Mouse (Mus musculus) left cerebral cortex, postnatal 10 days (tissue): ENCODE measurements around the gene Cabp1. TPM values are rescaled to one million over a fixed set of nuclear protein-coding genes. Genes with fewer than 3 reads are reported as not detected.
A peak's percentile ranks its signal among the peaks of the same experiment; 100 is the strongest.

Source experiments
- DNase-seq, 2 experiments: peaks; one replicate each; pipeline ENCODE4 v3.0.0; 2021 to 2022; ENCODE audit warnings: low spot score in 2 of 2, mixed read lengths in 1 of 2; ENCODE audit errors: extremely low spot score in 1 of 2
- intact Hi-C: fragments of 180-260 bp; cut with DNase I; formaldehyde crosslinking; loops from one replicate; pipeline ENCODE4 v1.15.1; 2025
- total RNA-seq, 2 experiments: library from RNA; stranded (reverse); gene quantifications; 2 replicates each; pipeline ENCODE4 v1.2.3; 2021

The Cabp1 gene
- total RNA-seq, 2 experiments from 2014 or later = 109 to 111 TPM

- intact Hi-C loops = no loop called here
- DNase-seq = no peak
Measured at GRCm38 (mm10) chr5:115143552-115143951, 50.6 kb downstream of the Cabp1 start.

- intact Hi-C loops = no loop called here
- no peak for DNase-seq
Measured at GRCm38 (mm10) chr5:115142166-115142697, 51.9 kb downstream of the Cabp1 start.

GRCm38 (mm10) chr5:115140726-115141125 lies 53.5 kb downstream of the Cabp1 start:
- DNase-seq = no peak
- intact Hi-C loops = no loop called here

GRCm38 (mm10) chr5:115139124-115139523 lies 55.1 kb downstream of the Cabp1 start:
- no peak for DNase-seq
- intact Hi-C loops = no loop called here

GRCm38 (mm10) chr5:115134234-115135165 lies 59.7 kb downstream of the Cabp1 start, which contains the start of gene Unc119b:
Unc119b (minus strand) TSS chr5:115134975.
- intact Hi-C loops = no loop called here
- peak; percentile 73 to 91 for DNase-seq

GRCm38 (mm10) chr5:115133358-115134066 lies 60.7 kb downstream of the Cabp1 start:
- intact Hi-C loops = no loop called here
- DNase-seq = no peak

GRCm38 (mm10) chr5:115132465-115132864 lies 61.7 kb downstream of the Cabp1 start:
- intact Hi-C loops = no loop called here
- no peak for DNase-seq

GRCm38 (mm10) chr5:115129328-115129727 lies 64.9 kb downstream of the Cabp1 start:
- DNase-seq = no peak
- intact Hi-C loops = loop anchor here (5.0 kb wide), 2 partner anchors 33 to 108 kb away; partner anchors contain the start of gene Pop5

GRCm38 (mm10) chr5:115127421-115128179 lies 66.6 kb downstream of the Cabp1 start:
- no peak for DNase-seq
- intact Hi-C loops = loop anchor here (5.0 kb wide), 2 partner anchors 35 to 110 kb away; partner anchors contain the start of gene Pop5

GRCm38 (mm10) chr5:115126578-115127312 lies 67.4 kb downstream of the Cabp1 start:
- no peak for DNase-seq
- intact Hi-C loops = loop anchor here (5.0 kb wide), 2 partner anchors 36 to 111 kb away; partner anchors contain the start of gene Pop5

GRCm38 (mm10) chr5:115125211-115125871 lies 68.8 kb downstream of the Cabp1 start:
- intact Hi-C loops = loop anchor here (5.0 kb wide), 2 partner anchors 37 to 112 kb away; partner anchors contain the start of gene Pop5

GRCm38 (mm10) chr5:115124690-115125089 lies 69.5 kb downstream of the Cabp1 start:
- intact Hi-C loops = loop anchor here (5.0 kb wide), 2 partner anchors 38 to 113 kb away; partner anchors contain the start of gene Pop5
- DNase-seq = no peak

More at GRCm38 (mm10) chr5:115125211-115125871, 68.8 kb downstream of the Cabp1 start:
- peak; percentile 79 to 88 for DNase-seq

- no peak for DNase-seq
- intact Hi-C loops = no loop called here
Measured at GRCm38 (mm10) chr5:115120978-115121377, 73.2 kb downstream of the Cabp1 start.

- peak; percentile 28 to 82 for DNase-seq
- intact Hi-C loops = no loop called here
Measured at GRCm38 (mm10) chr5:115118961-115119570, 75.1 kb downstream of the Cabp1 start, which contains the start of gene Acads. Acads (minus strand) TSS chr5:115119346.
